Mouse (Mus musculus) ES-Bruce4 (cell line): Measurements from ENCODE around the gene Mtus2.

Source experiments
- CTCF ChIP-seq: IDR thresholded peaks from one replicate; pipeline ENCODE4 v1.8.1; 2011; ENCODE audit warnings: low read depth, low read length
- EP300 ChIP-seq: IDR thresholded peaks from 2 replicates; pipeline ENCODE4 v1.6.1; 2011; ENCODE audit warnings: low read depth, low read length; ENCODE audit not compliant: insufficient read depth
- POLR2A ChIP-seq: IDR thresholded peaks from one replicate; pipeline ENCODE4 v1.8.1; 2011; ENCODE audit warnings: low read length; ENCODE audit not compliant: insufficient read depth

GRCm38 (mm10) chr5:148348153-148348552 lies 391.0 kb downstream of the Mtus2 start:
- TF ChIP-seq POLR2A = no peak
- TF ChIP-seq CTCF = no peak
- TF ChIP-seq EP300 = no peak
